Mouse (Mus musculus): ENCODE results near the gene Fam78a. TPM values are rescaled to one million over a fixed set of nuclear protein-coding genes. Genes with fewer than 3 reads are reported as not detected.
A peak's percentile ranks its signal among the peaks of the same experiment; 100 is the strongest.
"Not testable (repeated sequence)": the region's sequence is repeated elsewhere in the genome, so short reads cannot be mapped to it uniquely, and the experiment has no call there.

Fam78a gene
- polyA plus RNA-seq, 1 experiment: 12.5 TPM

- H3K27ac ChIP-seq (ENCODE audit: control insufficient read depth, insufficient read depth, low read depth, low read length, poor library complexity): no peak overlapping the region; the same call in 1 of the 2 replicates
- peaks cover 8% of the 10 kb centered on the region for H3K4me1 ChIP-seq (ENCODE audit: control insufficient read depth, insufficient read depth, low read length)
- TF ChIP-seq CTCF (IDR thresholded peaks at IDR 0.05; ENCODE audit: control insufficient read depth, insufficient read depth, low read length) (no peak), POLR2A (IDR thresholded peaks at IDR 0.05; ENCODE audit: borderline replicate concordance, control insufficient read depth, low read depth, low read length) (no peak)
- H3K4me3 ChIP-seq (replicated peaks; ENCODE audit: control insufficient read depth, low read depth, low read length): no peak overlapping the region
- 86% methylated on average over 10 of the region's 10 CpGs for WGBS
Observed at GRCm38 (mm10) chr2:32056524-32056923, 28.1 kb downstream of the Fam78a start.

GRCm38 (mm10) chr2:32055357-32055965, 29.2 kb downstream of the Fam78a start:
- Histone ChIP-seq H3K4me3 (replicated peaks; ENCODE audit: control insufficient read depth, low read depth, low read length) (no peak overlapping the region), H3K27ac (ENCODE audit: control insufficient read depth, insufficient read depth, low read depth, low read length, poor library complexity) (no peak overlapping the region), H3K4me1 (ENCODE audit: control insufficient read depth, insufficient read depth, low read length) (peaks cover 4% of the 10 kb centered on the region; the same call in 1 of the 2 replicates)
- TF ChIP-seq CTCF (IDR thresholded peaks at IDR 0.05; ENCODE audit: control insufficient read depth, insufficient read depth, low read length): no peak
- TF ChIP-seq POLR2A (IDR thresholded peaks at IDR 0.05; ENCODE audit: borderline replicate concordance, control insufficient read depth, low read depth, low read length): no peak
- WGBS: 77% methylated on average over 7 of the region's 7 CpGs

GRCm38 (mm10) chr2:32052418-32052817, 32.2 kb downstream of the Fam78a start:
- Histone ChIP-seq H3K4me1 (ENCODE audit: control insufficient read depth, insufficient read depth, low read length) (peaks cover 3% of the 10 kb centered on the region; the same call in 1 of the 2 replicates), H3K4me3 (replicated peaks; ENCODE audit: control insufficient read depth, low read depth, low read length) (no peak overlapping the region), H3K27ac (ENCODE audit: control insufficient read depth, insufficient read depth, low read depth, low read length, poor library complexity) (no peak overlapping the region)
- TF ChIP-seq CTCF (IDR thresholded peaks at IDR 0.05; ENCODE audit: control insufficient read depth, insufficient read depth, low read length) (no peak), POLR2A (IDR thresholded peaks at IDR 0.05; ENCODE audit: borderline replicate concordance, control insufficient read depth, low read depth, low read length) (no peak)
- 93% methylated on average over 7 of the region's 7 CpGs for whole genome bisulfite sequencing

GRCm38 (mm10) chr2:32051791-32052190, 32.9 kb downstream of the Fam78a start:
- H3K27ac ChIP-seq (ENCODE audit: control insufficient read depth, insufficient read depth, low read depth, low read length, poor library complexity): no peak overlapping the region
- peaks cover 1% of the 10 kb centered on the region; the same call in 1 of the 2 replicates for H3K4me1 ChIP-seq (ENCODE audit: control insufficient read depth, insufficient read depth, low read length)
- no peak overlapping the region for H3K4me3 ChIP-seq (replicated peaks; ENCODE audit: control insufficient read depth, low read depth, low read length)
- no peak for TF ChIP-seq CTCF (IDR thresholded peaks at IDR 0.05; ENCODE audit: control insufficient read depth, insufficient read depth, low read length)
- TF ChIP-seq POLR2A (IDR thresholded peaks at IDR 0.05; ENCODE audit: borderline replicate concordance, control insufficient read depth, low read depth, low read length): no peak
- WGBS: 82% methylated on average over 8 of the region's 8 CpGs

- TF ChIP-seq CTCF (IDR thresholded peaks at IDR 0.05; ENCODE audit: control insufficient read depth, insufficient read depth, low read length) (no peak), POLR2A (IDR thresholded peaks at IDR 0.05; ENCODE audit: borderline replicate concordance, control insufficient read depth, low read depth, low read length) (no peak)
- Histone ChIP-seq H3K27ac (ENCODE audit: control insufficient read depth, insufficient read depth, low read depth, low read length, poor library complexity) (0 out of 2 replicates have a peak overlapping the region, but pooled peaks have one; percentile 7), H3K4me3 (replicated peaks; ENCODE audit: control insufficient read depth, low read depth, low read length) (no peak overlapping the region), H3K4me1 (ENCODE audit: control insufficient read depth, insufficient read depth, low read length) (no peaks in the 10 kb centered on the region)
- WGBS: 43% methylated on average over 10 of the region's 10 CpGs
Observed at GRCm38 (mm10) chr2:32047323-32047722, 37.3 kb downstream of the Fam78a start.

- Histone ChIP-seq H3K4me1 (ENCODE audit: control insufficient read depth, insufficient read depth, low read length) (no peaks in the 10 kb centered on the region), H3K27ac (ENCODE audit: control insufficient read depth, insufficient read depth, low read depth, low read length, poor library complexity) (no peak overlapping the region), H3K4me3 (replicated peaks; ENCODE audit: control insufficient read depth, low read depth, low read length) (no peak overlapping the region)
- WGBS: 85% methylated on average over 10 of the region's 10 CpGs
- TF ChIP-seq POLR2A (IDR thresholded peaks at IDR 0.05; ENCODE audit: borderline replicate concordance, control insufficient read depth, low read depth, low read length) (no peak), CTCF (IDR thresholded peaks at IDR 0.05; ENCODE audit: control insufficient read depth, insufficient read depth, low read length) (no peak)
Observed at GRCm38 (mm10) chr2:32046009-32046408, 38.6 kb downstream of the Fam78a start.

GRCm38 (mm10) chr2:32045375-32045774, 39.3 kb downstream of the Fam78a start:
- no peak overlapping the region; the same call in 1 of the 2 replicates for H3K27ac ChIP-seq (ENCODE audit: control insufficient read depth, insufficient read depth, low read depth, low read length, poor library complexity)
- no peak for TF ChIP-seq POLR2A (IDR thresholded peaks at IDR 0.05; ENCODE audit: borderline replicate concordance, control insufficient read depth, low read depth, low read length)
- H3K4me3 ChIP-seq (replicated peaks; ENCODE audit: control insufficient read depth, low read depth, low read length): no peak overlapping the region
- 90% methylated on average over 6 of the region's 6 CpGs for WGBS
- H3K4me1 ChIP-seq (ENCODE audit: control insufficient read depth, insufficient read depth, low read length): no peaks in the 10 kb centered on the region

GRCm38 (mm10) chr2:32043836-32044235, 40.8 kb downstream of the Fam78a start:
- WGBS: 76% methylated on average over 5 of the region's 5 CpGs
- no peak overlapping the region for H3K4me3 ChIP-seq (replicated peaks; ENCODE audit: control insufficient read depth, low read depth, low read length)
- TF ChIP-seq POLR2A (IDR thresholded peaks at IDR 0.05; ENCODE audit: borderline replicate concordance, control insufficient read depth, low read depth, low read length): no peak
- TF ChIP-seq CTCF (IDR thresholded peaks at IDR 0.05; ENCODE audit: control insufficient read depth, insufficient read depth, low read length): no peak
- no peak overlapping the region for H3K27ac ChIP-seq (ENCODE audit: control insufficient read depth, insufficient read depth, low read depth, low read length, poor library complexity)
- no peaks in the 10 kb centered on the region for H3K4me1 ChIP-seq (ENCODE audit: control insufficient read depth, insufficient read depth, low read length)

- H3K27ac ChIP-seq (ENCODE audit: control insufficient read depth, insufficient read depth, low read depth, low read length, poor library complexity): no peak overlapping the region
- WGBS: 84% methylated on average over 2 of the region's 2 CpGs
- no peak overlapping the region for H3K4me3 ChIP-seq (replicated peaks; ENCODE audit: control insufficient read depth, low read depth, low read length)
- no peaks in the 10 kb centered on the region; the same call in 1 of the 2 replicates for H3K4me1 ChIP-seq (ENCODE audit: control insufficient read depth, insufficient read depth, low read length)
- TF ChIP-seq POLR2A (IDR thresholded peaks at IDR 0.05; ENCODE audit: borderline replicate concordance, control insufficient read depth, low read depth, low read length) (no peak), CTCF (IDR thresholded peaks at IDR 0.05; ENCODE audit: control insufficient read depth, insufficient read depth, low read length) (no peak)
Observed at GRCm38 (mm10) chr2:32041087-32041486, 43.6 kb downstream of the Fam78a start.

- H3K27ac ChIP-seq (ENCODE audit: control insufficient read depth, insufficient read depth, low read depth, low read length, poor library complexity); H3K4me1 ChIP-seq (ENCODE audit: control insufficient read depth, insufficient read depth, low read length); H3K4me3 ChIP-seq (replicated peaks; ENCODE audit: control insufficient read depth, low read depth, low read length): not testable (repeated sequence)
- WGBS: 90% methylated on average over 9 of the region's 9 CpGs
Observed at GRCm38 (mm10) chr2:32040646-32041045, 44.0 kb downstream of the Fam78a start.
